Mouse (Mus musculus): Measurements from ENCODE around the gene Bcdin3d.

The Bcdin3d gene

DNA sequence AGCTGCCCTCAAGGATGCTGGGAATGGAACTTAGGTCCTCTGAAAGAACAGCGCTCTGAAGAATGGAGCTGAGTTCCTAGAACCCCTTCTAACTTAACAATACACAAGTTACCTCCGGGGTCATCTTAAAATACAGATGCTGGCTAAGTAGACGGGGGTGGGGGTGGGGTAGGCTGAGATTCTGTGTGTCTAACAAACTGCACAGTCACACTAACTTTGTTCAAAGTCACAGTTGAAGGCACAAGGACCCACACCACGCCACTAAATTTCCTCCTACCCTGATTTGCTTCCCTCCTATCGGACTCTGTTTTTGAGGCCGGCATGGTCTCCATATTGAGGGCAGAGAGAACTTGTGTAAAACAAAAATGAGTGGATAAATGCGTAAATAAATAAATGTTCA lies 1.6 kb downstream of the Bcdin3d start:
- no peak for DNase-seq (ENCODE audit: low spot score in 2 of 2)

DNA sequence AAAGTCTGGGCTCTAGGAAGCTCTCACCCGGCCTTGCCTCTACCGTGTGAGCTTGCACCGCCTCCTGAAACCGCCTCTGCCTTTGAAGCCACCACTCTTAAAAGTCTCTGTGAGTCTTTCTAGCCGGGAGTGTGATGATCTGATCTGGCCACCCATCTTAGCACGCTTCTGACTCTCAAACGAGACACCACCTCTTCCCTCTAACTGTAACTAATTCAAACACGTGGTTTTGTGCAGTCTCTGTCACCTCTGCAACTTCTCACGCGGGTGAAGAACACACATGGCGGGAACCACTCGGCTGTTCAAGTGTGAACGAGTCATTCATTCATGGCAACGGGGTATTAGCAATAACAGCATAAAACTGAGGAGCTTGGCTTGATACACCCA lies 2.9 kb downstream of the Bcdin3d start:
- DNase-seq (ENCODE audit: low spot score in 2 of 2): no peak

- peak; percentile 50 to 71 for DNase-seq (ENCODE audit: low spot score in 2 of 2)
These were observed 3.4 kb downstream of the Bcdin3d start for GRCm38 (mm10) chr15:99470971-99471676.

DNA sequence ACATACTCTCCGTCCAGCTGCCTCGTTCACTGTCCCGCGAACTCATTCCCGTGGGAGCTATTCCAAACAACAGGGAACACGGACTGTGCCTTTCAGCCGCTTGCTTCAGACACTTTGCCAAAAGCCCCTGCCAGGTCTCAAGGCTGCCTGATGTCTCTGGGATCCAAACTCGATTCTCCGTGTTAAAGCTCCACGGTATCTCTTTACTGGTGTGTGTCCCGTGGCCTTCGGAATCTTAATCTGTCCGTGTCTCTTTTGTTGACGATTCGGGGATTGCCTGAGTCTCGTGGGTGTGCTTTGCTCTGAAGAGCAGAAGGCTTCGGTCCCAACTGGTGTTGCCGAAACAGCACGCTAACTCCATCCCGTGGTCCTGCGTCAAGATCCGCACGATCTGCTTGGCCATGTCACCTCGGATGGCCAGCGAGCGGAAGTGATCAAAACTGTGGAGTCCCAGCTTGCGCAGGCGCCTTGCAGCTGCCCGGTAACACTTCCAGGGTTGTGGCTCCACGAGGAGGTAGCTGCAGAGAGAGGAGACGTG lies 4.2 kb downstream of the Bcdin3d start:
- DNase-seq (ENCODE audit: low spot score in 2 of 2): no peak

DNA sequence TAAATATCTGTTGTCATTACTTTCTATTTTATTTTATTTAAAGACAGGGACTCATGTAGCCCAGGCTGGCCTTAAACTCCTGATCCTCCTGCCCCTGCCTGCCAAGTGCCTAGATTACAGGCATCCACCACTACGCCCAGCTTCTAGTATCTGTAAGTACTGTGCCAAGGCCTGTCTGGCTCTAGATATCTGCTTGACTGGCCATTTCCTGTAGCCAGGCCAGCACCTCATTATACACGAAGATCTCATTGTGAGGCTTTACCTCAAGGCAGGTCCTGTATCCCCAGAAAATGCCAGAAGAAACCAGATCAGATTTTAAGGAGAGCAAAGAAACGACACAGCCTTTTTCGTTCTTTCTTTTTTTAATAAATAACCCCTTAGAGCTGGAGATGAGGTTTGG lies 4.8 kb downstream of the Bcdin3d start:
- DNase-seq (ENCODE audit: low spot score in 2 of 2): no peak

- peak; percentile 76 to 81 for DNase-seq (ENCODE audit: low spot score in 2 of 2)
These were observed 5.5 kb downstream of the Bcdin3d start for GRCm38 (mm10) chr15:99469067-99469466.

- no peak for DNase-seq (ENCODE audit: low spot score in 2 of 2)
These were observed 11.3 kb downstream of the Bcdin3d start for GRCm38 (mm10) chr15:99463194-99463593.

DNA sequence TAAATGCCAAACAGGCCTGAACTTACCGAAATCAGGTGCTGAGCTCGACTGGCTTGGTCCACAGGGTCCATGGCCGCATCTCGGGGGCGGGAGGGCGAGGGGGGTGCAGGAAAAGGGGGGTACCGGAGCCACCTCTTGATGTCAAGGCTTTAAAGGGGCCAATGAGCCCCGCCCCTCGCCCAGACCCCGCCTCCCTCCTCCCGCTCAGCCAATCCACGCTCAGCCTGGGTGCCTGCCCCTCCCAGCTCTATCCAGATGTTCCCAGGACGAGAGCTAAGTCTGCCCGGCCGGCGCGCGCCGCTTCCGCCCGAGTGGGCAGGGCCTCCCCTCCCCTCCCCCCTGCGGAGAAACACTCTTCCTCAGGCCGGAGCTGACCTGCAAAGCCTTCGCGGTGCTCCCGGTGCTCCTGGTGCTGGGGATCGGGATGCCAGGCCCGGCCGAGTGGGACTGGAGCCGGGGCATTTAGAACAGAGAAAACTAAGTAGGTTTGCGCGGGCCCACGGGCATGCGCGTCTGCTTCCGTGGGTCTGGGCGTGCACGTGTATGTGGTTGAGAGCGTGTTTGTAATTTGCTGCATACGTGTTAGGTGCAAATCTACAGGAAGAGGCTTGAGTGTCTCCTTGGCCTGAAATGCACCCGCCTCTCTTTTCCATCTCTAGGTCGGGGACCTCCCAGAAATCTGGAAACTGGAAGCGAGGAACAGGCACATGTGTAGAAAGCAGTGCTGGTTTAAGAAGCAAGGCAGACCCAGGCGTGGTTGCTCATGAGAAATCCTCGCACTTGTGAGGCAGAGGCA lies 16.7 kb downstream of the Bcdin3d start, which contains the start of gene Nckap5l:
Nckap5l (minus strand) TSS at position 143 of the 796 bp plus-strand sequence.
- DNase-seq (ENCODE audit: low spot score in 2 of 2): peak; percentile 86 to 87

DNA sequence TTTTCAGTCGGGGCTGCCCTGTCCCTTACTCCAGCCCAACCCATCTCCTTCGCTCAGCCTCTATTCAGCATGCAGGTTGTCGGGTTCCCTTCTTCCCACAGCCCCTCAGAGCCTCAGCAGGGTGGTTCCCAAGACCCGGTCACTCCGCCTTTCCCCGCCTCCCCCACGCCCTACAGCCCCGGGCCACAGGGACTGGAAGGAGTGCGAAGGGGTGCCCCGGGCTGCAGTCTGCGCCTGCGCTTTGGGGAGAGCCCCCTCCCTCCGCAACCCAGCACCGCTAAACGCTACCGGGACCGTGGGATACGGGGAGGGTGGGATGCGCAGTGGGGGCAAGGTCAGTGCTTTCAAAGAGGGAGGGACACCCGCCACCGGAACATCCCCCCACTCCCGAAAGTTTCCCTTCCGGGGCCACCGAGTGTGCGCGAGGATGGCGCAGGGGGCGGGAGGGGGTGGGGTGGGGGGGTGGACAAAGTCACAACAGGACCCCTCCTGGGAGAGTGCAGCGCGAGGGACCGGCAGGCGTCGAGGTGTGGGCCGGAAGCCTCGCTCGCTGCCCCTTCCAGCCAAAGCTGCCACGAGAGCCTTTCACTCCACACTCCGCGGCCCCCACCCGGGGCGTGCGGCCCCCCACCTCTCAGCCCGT lies 17.4 kb downstream of the Bcdin3d start:
- peak; percentile 49 to 56 for DNase-seq (ENCODE audit: low spot score in 2 of 2)

- DNase-seq (ENCODE audit: low spot score in 2 of 2): no peak
These were observed 18.1 kb downstream of the Bcdin3d start for GRCm38 (mm10) chr15:99456338-99456962.

DNA sequence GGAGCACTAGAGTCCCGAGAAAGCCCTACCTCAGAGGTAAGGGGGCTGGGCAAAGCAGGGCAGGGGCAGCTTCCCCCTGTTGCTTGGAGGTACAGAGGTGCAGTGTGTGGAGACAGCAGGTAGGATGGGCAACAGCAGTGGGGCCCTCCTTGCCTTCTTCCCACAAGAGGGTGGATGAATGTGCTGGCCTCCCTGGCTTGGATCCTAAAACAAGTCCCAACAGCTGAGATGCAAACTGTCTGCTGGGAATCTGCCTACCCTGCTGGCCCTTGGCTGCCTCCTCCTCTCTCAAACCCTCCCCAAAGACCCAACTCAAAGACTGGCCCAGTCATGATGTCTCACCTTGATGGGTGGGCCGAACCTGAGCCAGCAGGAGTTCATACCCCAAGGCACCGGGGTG lies 19.1 kb downstream of the Bcdin3d start:
- DNase-seq (ENCODE audit: low spot score in 2 of 2): no peak

DNA sequence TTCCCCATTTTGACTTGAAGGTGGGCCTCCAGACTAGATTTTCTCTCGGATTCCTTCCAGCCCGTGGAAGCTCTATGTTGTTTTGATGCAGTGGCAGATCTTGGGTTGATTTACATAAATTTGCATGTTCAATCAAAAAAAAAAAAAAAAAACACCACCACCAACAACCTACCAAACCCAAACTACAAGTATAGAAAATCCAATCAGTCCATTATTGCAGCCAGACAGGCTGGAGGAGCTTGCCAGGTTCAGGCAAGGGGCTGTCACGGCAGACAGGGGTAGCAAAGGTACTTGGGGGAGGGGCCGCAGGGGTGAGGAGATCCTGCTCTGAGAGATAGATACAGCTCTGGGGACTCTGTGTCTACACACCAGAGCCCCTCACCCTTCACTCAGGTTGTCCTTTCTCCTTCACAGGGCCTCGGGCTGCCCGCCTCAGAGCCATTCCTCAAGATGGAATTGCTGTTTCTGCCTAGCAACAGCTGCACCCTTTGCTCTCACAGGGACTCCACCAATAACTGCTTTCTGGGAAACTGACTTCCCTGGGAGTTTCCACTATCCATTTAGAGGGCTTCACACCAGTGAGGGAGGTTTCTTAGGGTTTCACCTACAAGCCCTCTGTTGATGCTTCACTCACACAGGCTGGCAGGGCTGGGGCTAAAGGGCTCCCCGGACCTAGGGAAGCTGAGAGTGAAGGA lies 19.8 kb downstream of the Bcdin3d start:
- DNase-seq (ENCODE audit: low spot score in 2 of 2): no peak

GRCm38 (mm10) chr15:99453153-99453900 lies 21.2 kb downstream of the Bcdin3d start:
- no peak for DNase-seq (ENCODE audit: low spot score in 2 of 2)

DNA sequence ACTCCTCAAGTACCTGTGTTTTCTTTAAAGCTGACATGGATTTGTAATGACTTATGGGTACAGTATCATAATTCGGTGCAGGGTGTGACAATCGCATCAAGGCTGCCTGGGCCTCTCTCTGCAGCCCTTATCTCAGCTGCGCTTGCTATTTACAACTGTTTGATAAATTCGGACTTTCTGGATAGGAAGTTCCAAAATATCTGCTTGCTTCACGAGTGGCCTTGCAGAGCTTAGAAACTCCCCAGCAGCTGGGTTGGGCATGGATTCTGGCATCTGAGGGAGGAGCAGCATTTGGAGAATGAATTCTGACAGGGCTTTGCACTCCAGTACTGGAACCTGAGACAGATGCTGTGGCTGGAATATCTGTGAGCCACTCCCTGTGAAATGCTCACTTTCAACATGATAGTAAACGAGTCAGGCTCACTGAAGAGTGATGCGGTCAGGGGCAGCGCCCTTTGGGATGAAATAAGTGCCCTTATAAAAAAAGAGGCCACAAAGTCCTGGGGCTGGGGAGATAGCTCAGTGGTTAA lies 24.7 kb downstream of the Bcdin3d start:
- no peak for DNase-seq (ENCODE audit: low spot score in 2 of 2)

- DNase-seq (ENCODE audit: low spot score in 2 of 2): peak; percentile 53 to 73
These were observed 25.3 kb downstream of the Bcdin3d start for GRCm38 (mm10) chr15:99449131-99449750.

- DNase-seq (ENCODE audit: low spot score in 2 of 2): peak; percentile 20 to 24
These were observed 28.4 kb downstream of the Bcdin3d start for GRCm38 (mm10) chr15:99446136-99446535.

DNA sequence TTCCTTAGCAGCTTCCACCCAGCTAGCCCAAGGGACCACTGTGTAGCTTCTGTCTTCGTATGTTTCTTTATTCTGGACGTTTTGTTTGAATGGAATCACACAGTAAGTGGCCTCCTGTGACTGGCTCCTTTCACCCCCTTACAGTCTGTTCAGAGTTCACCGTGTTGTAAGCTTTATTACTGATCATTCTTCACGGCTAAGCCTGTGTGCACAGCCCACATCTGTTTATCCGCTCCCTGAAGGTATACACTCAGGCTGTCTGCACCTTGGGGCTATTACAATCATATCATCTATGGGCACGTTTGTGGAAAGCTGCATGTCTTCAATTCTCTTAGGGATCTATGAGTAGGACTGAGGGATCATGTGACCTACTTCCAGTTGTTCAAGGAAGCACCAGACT lies 29.0 kb downstream of the Bcdin3d start:
- no peak for DNase-seq (ENCODE audit: low spot score in 2 of 2)

GRCm38 (mm10) chr15:99442358-99442757 lies 32.2 kb downstream of the Bcdin3d start:
- DNase-seq (ENCODE audit: low spot score in 2 of 2): no peak

DNA sequence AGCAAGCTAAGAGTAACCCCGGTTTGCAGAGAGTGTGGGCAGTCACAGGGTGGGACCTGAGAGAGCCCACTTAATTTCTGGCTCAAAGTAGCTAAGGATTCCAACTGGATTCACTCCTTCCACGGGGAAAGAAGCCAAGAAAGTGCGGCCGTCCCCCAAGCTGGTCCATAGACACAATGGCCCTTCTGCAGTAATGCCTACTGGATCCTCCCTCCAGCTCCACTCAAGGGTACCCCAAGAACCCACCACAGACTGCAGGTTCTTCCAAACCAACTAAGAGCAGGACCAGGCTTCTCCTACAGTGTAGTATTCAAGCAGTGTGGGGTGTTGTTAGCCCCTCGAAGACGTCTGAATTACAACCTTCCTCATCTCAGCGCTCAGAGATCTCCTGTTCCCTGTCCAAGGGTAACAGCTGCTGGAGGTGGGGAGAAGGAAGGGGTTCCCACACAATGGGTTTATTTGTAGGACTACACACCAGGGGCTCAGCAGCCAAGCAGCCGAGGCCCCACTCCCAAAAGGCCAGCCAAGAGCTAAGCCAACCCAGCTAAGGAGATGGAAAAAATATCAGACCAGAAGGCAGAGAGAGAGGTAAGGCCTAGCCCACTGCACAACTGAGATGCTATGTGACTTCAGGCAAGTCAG lies 33.6 kb downstream of the Bcdin3d start:
- no peak for DNase-seq (ENCODE audit: low spot score in 2 of 2)
